Comparison of ENCODE assay signal across 10 mouse cellular contexts in the genomic region with DNA sequence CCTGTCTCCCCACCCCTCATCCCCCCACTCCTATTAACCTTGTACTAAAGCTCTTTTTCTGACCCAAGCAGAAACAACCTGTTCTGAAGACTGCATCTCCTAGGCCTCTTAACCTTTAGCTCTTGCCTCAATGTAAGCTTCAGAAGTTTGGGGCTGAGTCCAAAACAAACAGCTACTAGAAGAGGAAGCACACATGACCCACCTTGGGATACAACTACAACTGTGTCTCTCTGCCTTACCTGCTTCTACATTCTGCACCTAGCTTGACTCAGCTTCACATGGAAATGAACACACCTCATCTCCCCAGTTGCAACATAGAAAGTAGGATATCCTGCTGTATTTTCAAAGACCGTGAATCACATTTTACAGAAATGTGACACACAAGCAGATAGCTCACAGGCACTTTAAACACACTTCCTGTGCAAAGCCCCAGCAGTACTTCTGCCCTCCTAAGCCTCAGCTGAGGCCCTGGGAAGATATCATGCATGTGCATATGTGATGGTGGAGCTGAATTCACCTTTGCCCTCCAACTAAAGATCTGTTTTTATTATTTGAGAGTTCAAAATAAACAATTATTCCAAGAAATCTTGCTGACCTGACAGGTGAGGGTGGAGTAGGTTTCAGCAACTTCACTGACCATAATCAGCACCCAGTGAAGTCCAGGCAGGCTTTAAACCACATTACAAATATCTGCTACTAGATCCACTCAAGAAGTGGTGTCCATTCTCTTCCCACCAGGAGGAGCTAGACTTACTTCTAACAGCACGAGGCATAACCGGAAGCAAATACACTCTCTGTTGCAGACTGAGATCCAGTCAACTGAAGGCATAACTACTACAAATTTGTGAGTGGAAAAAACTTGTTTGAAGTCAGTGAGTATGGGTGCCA. TPM values are rescaled to one million over a fixed set of nuclear protein-coding genes. Genes with fewer than 3 reads are reported as not detected.
DNase-seq lines count a peak whose midpoint lies in the region; TF ChIP-seq lines count a peak whose summit lies in the region.
"Had no signal": no experiment of that assay in that cellular context is flagged by ENCODE, and none has a peak within 500 bp of the region (broad histone marks: within the 10 kb centered on the region; RNA-seq: fewer than 3 reads in every experiment).

No protein-coding gene starts in this region.

- H3K9me3 ChIP-seq in ES-E14 (ENCODE audit: control insufficient read depth, insufficient read depth, low read depth, low read length): no peaks in the 10 kb centered on the region
- H3K9me3 ChIP-seq: hindbrain, embryonic 12.5 days; neural tube, embryonic 13.5 days had no signal

- in situ Hi-C loops in ES-E14 (cut with MboI; ENCODE audit: low sequenced_read_pairs in 2 of 2, unreplicated experiment in 2 of 2): no loop called here

- H3K4me3 ChIP-seq in ES-E14 (ENCODE audit: insufficient read depth in 1 of 2, low read depth in 1 of 2, low read length in 2 of 2, poor library complexity in 1 of 2, severe bottlenecking in 1 of 2): no peak overlapping the region
- H3K4me3 ChIP-seq: hindbrain, embryonic 12.5 days; neural tube, embryonic 13.5 days had no signal

- peaks cover 0 to 14% of the 10 kb centered on the region in 2 experiments; a peak in 2 of 4 replicates for H3K4me1 ChIP-seq in ES-E14 (ENCODE audit: control insufficient read depth in 2 of 2, insufficient read depth in 2 of 2, low read length in 2 of 2, poor library complexity in 1 of 2)

- no peak overlapping the region for H3K27ac ChIP-seq in ES-E14 (ENCODE audit: insufficient read depth, low read depth, low read length, poor library complexity, severe bottlenecking)
- H3K27ac ChIP-seq: hindbrain, embryonic 12.5 days; neural tube, embryonic 13.5 days had no signal

- H3K36me3 ChIP-seq in ES-E14 (ENCODE audit: control insufficient read depth, insufficient read depth, low read length, poor library complexity, severe bottlenecking): no peaks in the 10 kb centered on the region; the same call in 1 of the 2 replicates
- H3K36me3 ChIP-seq: hindbrain, embryonic 12.5 days; neural tube, embryonic 13.5 days had no signal

- no peak overlapping the region for H3K9ac ChIP-seq in ES-E14 (ENCODE audit: insufficient read depth, low read depth, low read length, poor library complexity, severe bottlenecking)
- H3K9ac ChIP-seq: hindbrain, embryonic 12.5 days; neural tube, embryonic 13.5 days had no signal

- DNase-seq in kidney, postnatal 36 days: peak; percentile 25 to 48
- DNase-seq in kidney, postnatal 14 days: no peak
- DNase-seq in ES-E14 (ENCODE audit: low read depth, low spot score) (no peak), ZHBTc4 (ENCODE audit: low read depth, low spot score) (peak; percentile 46)
- peak; percentile 57 for DNase-seq in lung, postnatal 25 days (ENCODE audit: low spot score)
- DNase-seq in testis, postnatal 10 days (ENCODE audit: low spot score): no peak
- no peak for DNase-seq in urinary bladder, postnatal 14 days (ENCODE audit: low spot score)
- DNase-seq: cerebellum, adult 18-20 months had no signal

TF ChIP-seq in ES-E14, 5 proteins besides CTCF, POLR2A, EP300 and RAD21:
- TF ChIP-seq HCFC1 (IDR thresholded peaks at IDR 0.05; ENCODE audit: borderline replicate concordance, insufficient read depth, low read length) (no peak), MAFK (IDR thresholded peaks at IDR 0.05; ENCODE audit: insufficient read depth, low read depth, low read length) (no peak), ZC3H11A (IDR thresholded peaks at IDR 0.05; ENCODE audit: borderline replicate concordance, low read depth, low read length) (peak; percentile 24; the same call in 1 of the 2 replicates)

RNA-seq across cellular contexts. Expression of a gene that starts 29.7 kb away (rescaled TPM):
- total RNA-seq in ES-E14 (2012; rRNA removed): 55.3 and 56.4 TPM in 2 replicates

Comparison
In these comparisons a context has a peak if more than half of its experiments do, and no peak if none do; other contexts are left out.
1. DNase-seq: peak in kidney, postnatal 36 days (2 of 2), ZHBTc4 (single experiment) and lung, postnatal 25 days (single experiment); none in kidney, postnatal 14 days (single experiment), ES-E14 (single experiment), testis, postnatal 10 days (single experiment) and urinary bladder, postnatal 14 days (single experiment).